Mouse (Mus musculus): ENCODE results near the gene Tmem202. TPM values are rescaled to one million over a fixed set of nuclear protein-coding genes. Genes with fewer than 3 reads are reported as not detected.

Tmem202 gene
- polyA plus RNA-seq (2015; fragmentation: Nextera tagmentation; extraction: Ambion mirVana), result 0.27 TPM in 1 of 2 replicates, not detected in the other

- H3K4me3 ChIP-seq (ENCODE audit: low read length), result peak within 1 kb of the TSS; percentile 70
- no peaks in the 10 kb centered on the region for H3K36me3 ChIP-seq (ENCODE audit: insufficient read depth, low read length)
- H3K9me3 ChIP-seq (ENCODE audit: low read length), result no peaks in the 10 kb centered on the region
- WGBS, result under 1% methylated on average over 55 of the region's 55 CpGs
- peak; percentile 94 for ATAC-seq (ENCODE audit: low FRiP score, low TSS enrichment)
- peaks cover 11% of the 10 kb centered on the region for H3K4me1 ChIP-seq (ENCODE audit: insufficient read depth, low read length)
- peak within 1 kb of the TSS; percentile 25; the same call in 1 of the 2 replicates for H3K27ac ChIP-seq (ENCODE audit: low read length)
- no peaks in the 10 kb centered on the region for H3K27me3 ChIP-seq (ENCODE audit: insufficient read depth, low read length)
- H3K9ac ChIP-seq (replicated peaks; ENCODE audit: low read length), result peak within 1 kb of the TSS; percentile 73
- peak within 1 kb of the TSS; percentile 90 for H3K4me2 ChIP-seq (replicated peaks; ENCODE audit: low read depth, low read length)
Measured at GRCm38 (mm10) chr9:59539441-59540137, at the start of gene Tmem202, which contains the start of gene Hexa. TSS of gene Tmem202 (minus strand) at chr9:59539847. TSS of gene Hexa (plus strand) at chr9:59539540.

DNA sequence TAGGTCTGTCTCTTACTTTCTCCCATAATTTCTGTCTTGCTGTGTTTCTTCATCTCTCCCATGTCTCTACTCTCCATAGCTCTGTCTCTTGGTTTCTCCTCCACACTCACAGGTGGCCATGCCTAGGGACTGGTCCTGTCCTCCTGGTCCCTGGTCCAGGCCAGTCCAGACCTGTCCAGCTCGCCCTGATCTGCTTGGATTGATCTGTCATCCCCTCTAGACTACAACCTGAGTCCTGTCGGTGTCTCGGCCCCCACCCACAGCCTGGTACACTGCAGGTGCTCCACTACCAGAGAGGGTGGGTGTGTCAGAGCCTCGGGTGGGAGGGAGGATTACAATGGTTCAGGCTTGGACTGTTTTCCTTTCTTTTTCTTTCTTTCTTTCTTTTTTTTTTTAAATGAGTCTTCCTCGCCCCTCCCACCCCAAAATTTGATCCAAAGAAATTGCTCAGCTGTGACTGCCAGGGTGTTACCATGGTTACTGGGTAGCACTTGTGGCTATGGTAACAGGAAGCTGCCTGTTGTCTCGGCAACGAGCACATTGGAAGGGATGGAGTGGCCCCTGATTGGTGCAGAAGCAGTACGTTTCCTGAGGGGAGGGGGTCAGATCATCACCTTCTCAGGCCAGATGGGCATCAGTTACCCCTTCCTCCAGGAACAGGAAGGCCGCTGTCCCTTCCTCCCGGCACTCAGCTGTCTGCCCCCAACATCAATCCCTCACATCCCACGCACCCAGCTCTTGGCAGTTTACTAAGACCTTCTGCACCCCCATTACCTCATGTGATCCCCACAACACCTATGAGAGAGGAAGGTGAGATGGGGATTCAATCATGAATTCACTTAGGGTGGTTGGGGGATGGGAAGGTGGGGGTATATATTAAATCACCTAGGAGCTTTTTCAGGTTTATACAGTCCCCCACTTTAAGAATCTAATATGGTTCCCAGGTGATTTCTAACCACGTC lies 49.3 kb upstream of the Tmem202 start:
- Histone ChIP-seq H3K27ac (ENCODE audit: low read length) (no peak overlapping the region), H3K9ac (replicated peaks; ENCODE audit: low read length) (no peak overlapping the region), H3K4me3 (ENCODE audit: low read length) (no peak overlapping the region), H3K4me2 (replicated peaks; ENCODE audit: low read depth, low read length) (no peak overlapping the region), H3K27me3 (ENCODE audit: insufficient read depth, low read length) (no peaks in the 10 kb centered on the region), H3K36me3 (ENCODE audit: insufficient read depth, low read length) (no peaks in the 10 kb centered on the region), H3K4me1 (ENCODE audit: insufficient read depth, low read length) (0 out of 2 replicates have a peak, but pooled peaks cover 3% of the 10 kb centered on the region), H3K9me3 (ENCODE audit: low read length) (no peaks in the 10 kb centered on the region)
- ATAC-seq (ENCODE audit: low FRiP score, low TSS enrichment), result no peak
- WGBS, result 33% methylated on average over 12 of the region's 12 CpGs

GRCm38 (mm10) chr9:59588252-59588651 lies 48.6 kb upstream of the Tmem202 start:
- Histone ChIP-seq H3K9me3 (ENCODE audit: low read length) (no peaks in the 10 kb centered on the region), H3K9ac (replicated peaks; ENCODE audit: low read length) (no peak overlapping the region), H3K27me3 (ENCODE audit: insufficient read depth, low read length) (0 out of 2 replicates have a peak, but pooled peaks cover 4% of the 10 kb centered on the region), H3K4me3 (ENCODE audit: low read length) (no peak overlapping the region), H3K36me3 (ENCODE audit: insufficient read depth, low read length) (no peaks in the 10 kb centered on the region), H3K4me1 (ENCODE audit: insufficient read depth, low read length) (0 out of 2 replicates have a peak, but pooled peaks cover 3% of the 10 kb centered on the region), H3K27ac (ENCODE audit: low read length) (no peak overlapping the region), H3K4me2 (replicated peaks; ENCODE audit: low read depth, low read length) (no peak overlapping the region)
- ATAC-seq (ENCODE audit: low FRiP score, low TSS enrichment), result no peak
- 71% methylated on average over 5 of the region's 5 CpGs for WGBS

DNA sequence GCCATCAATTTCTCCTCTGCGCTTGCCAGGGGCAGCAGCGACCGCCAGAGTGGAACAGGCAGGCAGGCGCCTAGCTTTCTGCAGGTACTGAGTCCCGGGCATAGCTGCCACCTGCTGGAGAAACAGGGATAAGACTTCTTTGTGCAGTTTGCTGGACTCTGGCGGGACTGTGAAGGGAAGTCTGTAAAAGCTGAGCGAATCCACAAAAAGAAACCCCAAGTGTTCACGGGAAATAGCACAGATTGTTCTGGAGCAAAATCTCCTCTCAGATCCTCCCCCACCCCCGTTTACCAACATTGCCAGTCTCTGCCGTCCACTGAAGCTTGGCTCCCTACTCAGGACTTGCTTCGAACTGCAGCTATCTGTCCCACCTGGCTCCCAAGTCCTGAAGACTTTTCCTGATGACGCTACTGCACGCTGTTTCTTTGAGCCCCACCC lies 45.2 kb upstream of the Tmem202 start:
- Histone ChIP-seq H3K27me3 (ENCODE audit: insufficient read depth, low read length) (0 out of 2 replicates have a peak, but pooled peaks cover 4% of the 10 kb centered on the region), H3K9ac (replicated peaks; ENCODE audit: low read length) (peak overlapping the region; percentile 39), H3K4me3 (ENCODE audit: low read length) (peak overlapping the region; percentile 29), H3K4me2 (replicated peaks; ENCODE audit: low read depth, low read length) (peak overlapping the region; percentile 48), H3K4me1 (ENCODE audit: insufficient read depth, low read length) (0 out of 2 replicates have a peak, but pooled peaks cover 3% of the 10 kb centered on the region), H3K36me3 (ENCODE audit: insufficient read depth, low read length) (no peaks in the 10 kb centered on the region), H3K27ac (ENCODE audit: low read length) (no peak overlapping the region), H3K9me3 (ENCODE audit: low read length) (no peaks in the 10 kb centered on the region)
- peak; percentile 49 for ATAC-seq (ENCODE audit: low FRiP score, low TSS enrichment)
- WGBS, result 5% methylated on average over 13 of the region's 13 CpGs

DNA sequence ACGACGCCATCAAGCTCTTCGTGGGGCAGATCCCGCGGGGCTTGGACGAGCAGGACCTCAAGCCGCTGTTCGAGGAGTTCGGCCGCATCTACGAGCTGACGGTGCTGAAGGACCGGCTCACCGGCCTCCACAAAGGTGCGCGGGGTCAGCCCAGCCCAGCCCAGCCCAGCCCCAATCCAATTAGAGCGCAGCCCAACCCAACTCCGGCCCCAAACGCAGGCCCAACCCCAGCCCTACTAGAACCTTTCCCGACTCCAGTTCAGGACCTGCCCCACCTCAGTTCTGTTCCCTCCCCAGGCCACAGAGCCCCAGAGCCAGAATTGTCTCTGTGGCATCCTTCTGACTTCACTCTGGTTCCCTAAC lies 38.8 kb upstream of the Tmem202 start:
- H3K4me3 ChIP-seq (ENCODE audit: low read length), result peak overlapping the region; percentile 45
- H3K9ac ChIP-seq (replicated peaks; ENCODE audit: low read length), result no peak overlapping the region
- no peaks in the 10 kb centered on the region for H3K36me3 ChIP-seq (ENCODE audit: insufficient read depth, low read length)
- peak overlapping the region; percentile 71 for H3K4me2 ChIP-seq (replicated peaks; ENCODE audit: low read depth, low read length)
- H3K9me3 ChIP-seq (ENCODE audit: low read length), result no peaks in the 10 kb centered on the region
- peaks cover 29% of the 10 kb centered on the region for H3K27me3 ChIP-seq (ENCODE audit: insufficient read depth, low read length)
- H3K27ac ChIP-seq (ENCODE audit: low read length), result no peak overlapping the region
- ATAC-seq (ENCODE audit: low FRiP score, low TSS enrichment), result peak; percentile 62; the same call in 1 of the 2 replicates
- WGBS, result 1% methylated on average over 20 of the region's 20 CpGs
- peaks cover 10% of the 10 kb centered on the region for H3K4me1 ChIP-seq (ENCODE audit: insufficient read depth, low read length)

DNA sequence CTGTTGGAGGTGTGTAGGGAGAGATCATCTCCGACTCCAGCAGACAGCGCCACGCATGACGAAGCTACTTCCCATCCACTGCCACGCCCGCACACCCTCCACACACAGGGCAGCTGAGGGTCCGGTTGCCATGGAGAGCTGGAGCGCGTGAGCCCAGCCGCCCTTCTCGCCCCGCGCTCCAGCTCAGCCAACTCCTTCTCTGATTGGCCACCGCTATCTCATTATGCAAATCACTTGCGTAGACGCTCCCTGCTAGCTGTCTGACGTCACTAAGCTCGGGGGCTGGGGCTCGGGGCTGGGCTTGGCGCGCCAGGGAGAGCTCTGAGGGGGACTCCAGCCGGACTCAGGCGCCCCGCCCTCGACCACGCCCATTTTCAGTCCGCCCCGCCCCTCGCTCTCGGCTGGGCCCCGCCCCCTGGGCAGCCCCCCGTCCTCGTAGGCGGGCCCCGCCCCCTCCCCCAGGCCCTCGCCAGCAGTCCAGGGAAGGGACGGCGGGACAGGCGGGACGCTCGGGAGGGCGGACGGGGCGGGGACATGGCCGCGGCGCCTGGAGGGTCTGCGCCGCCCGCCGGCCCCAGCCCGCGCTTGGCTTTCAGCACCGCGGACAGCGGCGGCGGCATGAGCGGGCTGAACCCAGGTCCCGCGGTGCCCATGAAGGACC lies 38.3 kb upstream of the Tmem202 start, which contains the start of gene Celf6:
TSS of gene Celf6 (plus strand) at position 74 of the 661 bp plus-strand sequence.
- Histone ChIP-seq H3K9me3 (ENCODE audit: low read length) (no peaks in the 10 kb centered on the region), H3K4me3 (ENCODE audit: low read length) (peak within 1 kb of the TSS; percentile 45), H3K27ac (ENCODE audit: low read length) (no peak within 1 kb of the TSS), H3K4me2 (replicated peaks; ENCODE audit: low read depth, low read length) (peak within 1 kb of the TSS; percentile 71), H3K9ac (replicated peaks; ENCODE audit: low read length) (no peak within 1 kb of the TSS), H3K4me1 (ENCODE audit: insufficient read depth, low read length) (peaks cover 10% of the 10 kb centered on the region), H3K27me3 (ENCODE audit: insufficient read depth, low read length) (peaks cover 28% of the 10 kb centered on the region), H3K36me3 (ENCODE audit: insufficient read depth, low read length) (no peaks in the 10 kb centered on the region)
- WGBS, result under 1% methylated on average over 56 of the region's 61 CpGs
- ATAC-seq (ENCODE audit: low FRiP score, low TSS enrichment), result peak; percentile 99

DNA sequence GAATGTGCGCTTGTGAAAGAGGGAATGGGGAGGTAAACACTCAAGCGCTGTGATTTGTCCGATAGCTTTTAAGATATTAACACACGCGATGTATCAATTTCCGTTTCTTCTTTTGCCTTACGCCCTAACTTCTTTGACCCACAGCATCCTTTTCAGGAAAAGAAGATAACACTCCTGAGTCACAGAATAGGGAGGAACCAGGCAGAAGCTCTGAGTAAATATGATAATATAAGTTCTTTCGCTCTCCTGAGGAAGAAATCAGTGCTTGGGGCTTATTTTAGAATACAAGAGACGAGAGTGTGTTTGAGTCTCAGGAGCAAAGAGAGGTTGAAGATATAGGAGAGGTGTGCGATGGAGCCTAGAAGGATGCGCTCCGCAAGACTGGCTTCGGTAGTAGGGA lies 37.8 kb upstream of the Tmem202 start:
- Histone ChIP-seq H3K27me3 (ENCODE audit: insufficient read depth, low read length) (peaks cover 28% of the 10 kb centered on the region), H3K4me2 (replicated peaks; ENCODE audit: low read depth, low read length) (peak overlapping the region; percentile 71), H3K36me3 (ENCODE audit: insufficient read depth, low read length) (no peaks in the 10 kb centered on the region), H3K9ac (replicated peaks; ENCODE audit: low read length) (no peak overlapping the region), H3K4me1 (ENCODE audit: insufficient read depth, low read length) (peaks cover 10% of the 10 kb centered on the region), H3K9me3 (ENCODE audit: low read length) (no peaks in the 10 kb centered on the region), H3K27ac (ENCODE audit: low read length) (no peak overlapping the region), H3K4me3 (ENCODE audit: low read length) (peak overlapping the region; percentile 45)
- whole genome bisulfite sequencing, result 13% methylated on average over 13 of the region's 13 CpGs
- ATAC-seq (ENCODE audit: low FRiP score, low TSS enrichment), result no peak

DNA sequence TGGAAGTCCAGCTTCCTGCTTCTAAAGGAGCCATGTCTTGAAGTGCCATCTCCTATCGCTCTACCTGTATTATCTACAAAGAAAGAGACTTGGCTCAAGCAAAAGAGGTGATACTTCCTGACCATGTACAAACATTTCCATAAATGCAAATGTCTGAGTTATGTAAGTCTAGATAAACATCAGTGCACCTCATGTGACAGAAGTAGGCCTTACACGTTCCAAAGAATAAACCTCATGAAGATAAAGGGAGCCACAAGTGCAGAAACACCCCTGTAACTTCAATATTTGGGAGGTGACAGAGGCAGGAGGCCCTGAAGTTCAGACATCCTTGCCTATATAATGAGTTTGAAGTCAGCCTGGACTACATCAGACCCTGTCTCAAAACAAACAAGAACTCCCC lies 32.2 kb upstream of the Tmem202 start:
- H3K9ac ChIP-seq (replicated peaks; ENCODE audit: low read length), result no peak overlapping the region
- no peak for ATAC-seq (ENCODE audit: low FRiP score, low TSS enrichment)
- WGBS, result 84% methylated on average over 2 of the region's 2 CpGs
- no peaks in the 10 kb centered on the region for H3K36me3 ChIP-seq (ENCODE audit: insufficient read depth, low read length)
- H3K27ac ChIP-seq (ENCODE audit: low read length), result no peak overlapping the region
- no peak overlapping the region for H3K4me3 ChIP-seq (ENCODE audit: low read length)
- 0 out of 2 replicates have a peak, but pooled peaks cover 4% of the 10 kb centered on the region for H3K4me1 ChIP-seq (ENCODE audit: insufficient read depth, low read length)
- no peak overlapping the region for H3K4me2 ChIP-seq (replicated peaks; ENCODE audit: low read depth, low read length)
- H3K9me3 ChIP-seq (ENCODE audit: low read length), result no peaks in the 10 kb centered on the region
- H3K27me3 ChIP-seq (ENCODE audit: insufficient read depth, low read length), result peaks cover 15% of the 10 kb centered on the region; the same call in 1 of the 2 replicates

GRCm38 (mm10) chr9:59567111-59567510 lies 27.5 kb upstream of the Tmem202 start:
- no peak overlapping the region for H3K4me2 ChIP-seq (replicated peaks; ENCODE audit: low read depth, low read length)
- H3K27ac ChIP-seq (ENCODE audit: low read length), result no peak overlapping the region
- no peak overlapping the region for H3K4me3 ChIP-seq (ENCODE audit: low read length)
- H3K9ac ChIP-seq (replicated peaks; ENCODE audit: low read length), result no peak overlapping the region
- H3K9me3 ChIP-seq (ENCODE audit: low read length), result no peaks in the 10 kb centered on the region
- H3K36me3 ChIP-seq (ENCODE audit: insufficient read depth, low read length), result peaks cover 8% of the 10 kb centered on the region; the same call in 1 of the 2 replicates
- peak; percentile 42; the same call in 1 of the 2 replicates for ATAC-seq (ENCODE audit: low FRiP score, low TSS enrichment)
- no peaks in the 10 kb centered on the region for H3K27me3 ChIP-seq (ENCODE audit: insufficient read depth, low read length)
- 35% methylated on average over 6 of the region's 6 CpGs for WGBS
- H3K4me1 ChIP-seq (ENCODE audit: insufficient read depth, low read length), result peaks cover 4% of the 10 kb centered on the region; the same call in 1 of the 2 replicates
